Mouse (Mus musculus) fibroblast of lung, adult 2 months (primary cell): ENCODE results near the gene Slc26a9.
"Not testable (repeated sequence)": the region's sequence is repeated elsewhere in the genome, so short reads cannot be mapped to it uniquely, and the experiment has no call there.

Experiments used
- DNase-seq: peaks from one replicate; pipeline ENCODE4 v3.0.0-alpha.2; 2011; ENCODE audit warnings: low read depth

Slc26a9 gene

GRCm38 (mm10) chr1:131769296-131769695, 25.5 kb downstream of the Slc26a9 start:
- no peak for DNase-seq

GRCm38 (mm10) chr1:131770656-131771055, 26.8 kb downstream of the Slc26a9 start:
- DNase-seq: no peak

GRCm38 (mm10) chr1:131771440-131771839, 27.6 kb downstream of the Slc26a9 start:
- no peak for DNase-seq

- no peak for DNase-seq
Observed at GRCm38 (mm10) chr1:131794591-131794990, 50.8 kb downstream of the Slc26a9 start.

- DNase-seq: no peak
Observed at GRCm38 (mm10) chr1:131795171-131795570, 51.3 kb downstream of the Slc26a9 start.

- DNase-seq: no peak
Observed at GRCm38 (mm10) chr1:131797202-131797909, 53.5 kb downstream of the Slc26a9 start, which contains the start of gene Pm20d1. Gene Pm20d1, plus strand, starts transcription at chr1:131797381.

- no peak for DNase-seq
Observed at GRCm38 (mm10) chr1:131800001-131800400, 56.2 kb downstream of the Slc26a9 start.

- DNase-seq: no peak
Observed at GRCm38 (mm10) chr1:131801071-131801470, 57.2 kb downstream of the Slc26a9 start.

- no peak for DNase-seq
Observed at GRCm38 (mm10) chr1:131802652-131803051, 58.8 kb downstream of the Slc26a9 start.

- DNase-seq: no peak
Observed at GRCm38 (mm10) chr1:131804166-131804565, 60.3 kb downstream of the Slc26a9 start.

- DNase-seq: no peak
Observed at GRCm38 (mm10) chr1:131808986-131809385, 65.2 kb downstream of the Slc26a9 start.

- no peak for DNase-seq
Observed at GRCm38 (mm10) chr1:131809651-131810050, 65.8 kb downstream of the Slc26a9 start.

- no peak for DNase-seq
Observed at GRCm38 (mm10) chr1:131811393-131811792, 67.6 kb downstream of the Slc26a9 start.

- no peak for DNase-seq
Observed at GRCm38 (mm10) chr1:131812006-131812405, 68.2 kb downstream of the Slc26a9 start.

GRCm38 (mm10) chr1:131812631-131813295, 68.9 kb downstream of the Slc26a9 start:
- DNase-seq: no peak

- no peak for DNase-seq
Observed at GRCm38 (mm10) chr1:131813731-131814130, 69.9 kb downstream of the Slc26a9 start.

GRCm38 (mm10) chr1:131814191-131814590, 70.4 kb downstream of the Slc26a9 start:
- no peak for DNase-seq

- no peak for DNase-seq
Observed at GRCm38 (mm10) chr1:131816886-131817285, 73.1 kb downstream of the Slc26a9 start.

GRCm38 (mm10) chr1:131820353-131820752, 76.5 kb downstream of the Slc26a9 start:
- DNase-seq: not testable (repeated sequence)

GRCm38 (mm10) chr1:131820887-131821328, 77.1 kb downstream of the Slc26a9 start:
- no peak for DNase-seq
